Mouse (Mus musculus) forelimb bud, embryonic 11.5 days (tissue): ENCODE measurements around the gene Tfdp1.

Experiments used
- DNase-seq: peaks from one replicate; pipeline ENCODE4 v3.0.0-alpha.2; 2012; ENCODE audit warnings: low read depth, low spot score

Tfdp1 gene

GRCm38 (mm10) chr8:13419111-13419639 is 80.6 kb downstream of the Tfdp1 start:
- no peak for DNase-seq

- no peak for DNase-seq
Measured at GRCm38 (mm10) chr8:13420970-13421369, 82.4 kb downstream of the Tfdp1 start.

GRCm38 (mm10) chr8:13427351-13427750 is 88.8 kb downstream of the Tfdp1 start:
- DNase-seq = no peak
